Mouse (Mus musculus) 3T3-L1 (cell line): ENCODE results near the gene Agrp.

ENCODE experiments used
- DNase-seq: peaks from one replicate; pipeline ENCODE4 v3.0.0-alpha.2; 2015; ENCODE audit warnings: low read depth, low spot score

Agrp gene

DNA sequence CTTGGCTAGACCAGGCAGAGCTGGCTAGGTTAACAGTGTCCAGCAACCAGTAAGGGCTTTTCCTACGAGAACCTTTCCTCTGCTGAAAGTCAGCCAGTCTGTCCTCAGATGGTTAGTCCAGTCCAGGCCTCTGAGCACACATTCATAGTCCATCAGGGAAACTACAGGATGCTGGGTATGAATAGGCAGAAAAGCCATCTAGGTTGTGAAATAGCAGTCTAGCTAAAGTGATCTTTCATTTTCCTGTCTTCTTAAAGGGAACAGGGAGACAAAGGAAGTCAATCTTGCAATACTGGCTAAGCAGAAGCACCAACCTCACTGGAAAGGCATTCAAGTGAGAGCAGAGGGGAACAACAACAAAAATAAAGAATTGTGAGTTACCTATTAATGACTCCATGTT is 84.4 kb downstream of the Agrp start:
- no peak for DNase-seq

- DNase-seq: no peak
These were observed 85.2 kb downstream of the Agrp start for GRCm38 (mm10) chr8:105552032-105552431.

GRCm38 (mm10) chr8:105550083-105550482 is 87.1 kb downstream of the Agrp start:
- DNase-seq: no peak

GRCm38 (mm10) chr8:105549506-105549905 is 87.7 kb downstream of the Agrp start:
- DNase-seq: no peak

- peak; percentile 55 for DNase-seq
These were observed 90.5 kb downstream of the Agrp start for GRCm38 (mm10) chr8:105546384-105547350.

DNA sequence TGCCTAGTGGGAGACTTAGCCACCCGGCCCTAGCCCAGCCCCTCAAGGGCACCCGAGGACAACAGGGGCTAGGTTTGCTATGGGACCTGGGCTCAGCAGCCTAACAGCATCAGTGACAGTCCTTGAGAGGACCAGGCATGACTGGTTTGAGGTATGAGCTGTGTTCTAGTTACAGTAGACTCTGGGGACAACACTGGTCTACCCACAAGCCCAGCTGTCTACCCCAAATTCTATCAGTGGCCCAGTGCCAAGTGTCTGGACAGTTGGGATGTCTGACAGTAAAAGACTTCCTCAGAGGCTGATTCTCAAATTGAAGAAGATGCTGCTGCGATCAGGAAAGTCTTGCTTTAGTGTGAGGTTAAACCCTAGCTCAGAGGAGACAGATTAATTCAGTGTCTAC is 91.9 kb downstream of the Agrp start:
- no peak for DNase-seq

GRCm38 (mm10) chr8:105544544-105545205 is 92.5 kb downstream of the Agrp start:
- peak; percentile 45 for DNase-seq

DNA sequence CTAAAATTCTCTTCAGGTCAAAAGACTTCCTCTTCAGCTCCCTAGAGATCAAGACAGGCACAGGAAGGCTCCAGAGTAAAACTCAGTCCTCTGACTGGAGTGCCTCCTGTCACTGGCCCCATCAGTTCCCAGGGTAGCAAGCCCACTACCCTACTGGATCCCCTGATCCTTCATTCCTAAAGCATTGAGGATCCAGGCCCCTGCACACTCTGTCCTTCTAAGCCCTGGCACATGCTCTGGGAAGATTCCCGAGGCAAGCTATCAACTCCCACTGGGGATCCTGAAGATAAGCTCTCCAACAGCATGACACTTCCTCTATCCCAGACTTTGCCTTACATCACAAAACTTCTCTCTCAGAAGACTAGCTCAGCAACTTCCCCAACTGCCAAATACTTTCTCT is 93.5 kb downstream of the Agrp start:
- no peak for DNase-seq

DNA sequence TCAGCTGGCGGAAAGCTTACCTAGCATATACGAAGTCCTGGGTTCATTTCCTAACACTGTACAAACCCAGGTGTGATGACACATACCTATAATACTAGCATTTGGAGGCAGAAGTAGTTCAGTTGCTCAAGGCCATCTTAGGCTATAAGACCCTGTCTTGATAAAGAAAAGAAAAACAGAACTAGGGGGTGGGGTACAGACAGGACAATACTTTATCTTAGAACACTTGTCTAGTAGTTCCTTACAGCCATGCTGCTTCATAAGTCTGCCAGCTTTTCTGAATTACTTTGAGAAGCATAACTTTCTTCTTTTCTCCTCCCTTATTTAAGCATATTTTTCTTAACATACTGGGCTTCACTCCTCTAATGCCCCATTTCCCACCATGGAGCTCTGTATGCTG is 94.4 kb downstream of the Agrp start:
- no peak for DNase-seq

- no peak for DNase-seq
These were observed 95.0 kb downstream of the Agrp start for GRCm38 (mm10) chr8:105542032-105542656.

DNA sequence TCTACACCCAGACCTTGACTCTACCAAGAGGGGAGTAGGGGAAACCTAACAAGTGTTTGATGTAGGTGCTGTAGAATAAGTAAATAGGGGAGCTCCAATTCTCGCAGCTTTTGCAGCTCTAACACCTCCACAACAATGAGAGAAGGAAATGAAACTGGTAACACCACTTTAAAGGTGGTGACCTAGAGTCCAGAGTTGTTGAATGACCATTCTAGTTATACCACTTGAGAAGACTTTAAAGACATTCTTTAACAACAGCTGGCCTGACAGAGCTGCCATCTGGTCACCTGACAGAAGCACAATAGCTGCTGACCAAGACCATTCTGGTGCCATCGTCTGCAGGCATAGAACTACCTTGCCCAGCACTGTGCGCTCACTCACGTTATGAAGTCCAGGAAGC is 98.3 kb downstream of the Agrp start:
- DNase-seq: no peak

GRCm38 (mm10) chr8:105537011-105537677 is 100.0 kb downstream of the Agrp start:
- no peak for DNase-seq

- DNase-seq: no peak
These were observed 100.6 kb downstream of the Agrp start for GRCm38 (mm10) chr8:105536546-105536945.

DNA sequence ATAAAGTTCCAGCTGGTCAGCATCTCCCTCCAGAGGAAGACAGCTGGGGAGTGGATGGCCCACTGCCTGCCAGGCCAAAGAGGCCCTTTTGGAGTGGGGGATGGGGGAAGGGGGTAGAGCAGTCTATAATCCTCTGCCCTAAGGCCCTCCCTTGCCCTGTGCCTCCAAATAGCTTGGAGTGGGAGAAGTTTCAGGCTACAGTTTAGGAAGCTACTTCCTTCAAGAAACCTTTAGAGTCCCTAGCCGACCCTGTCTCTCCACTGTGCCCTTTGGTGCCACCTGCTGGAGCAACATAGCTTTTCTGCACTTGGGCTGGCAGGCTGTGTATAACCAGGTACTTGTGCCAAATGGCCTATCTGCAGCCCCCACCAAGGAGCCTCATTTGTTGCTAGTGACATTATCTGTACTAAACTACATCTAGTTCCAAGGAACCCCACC is 103.3 kb downstream of the Agrp start:
- peak; percentile 91 for DNase-seq

GRCm38 (mm10) chr8:105533439-105533838 is 103.8 kb downstream of the Agrp start:
- DNase-seq: no peak

DNA sequence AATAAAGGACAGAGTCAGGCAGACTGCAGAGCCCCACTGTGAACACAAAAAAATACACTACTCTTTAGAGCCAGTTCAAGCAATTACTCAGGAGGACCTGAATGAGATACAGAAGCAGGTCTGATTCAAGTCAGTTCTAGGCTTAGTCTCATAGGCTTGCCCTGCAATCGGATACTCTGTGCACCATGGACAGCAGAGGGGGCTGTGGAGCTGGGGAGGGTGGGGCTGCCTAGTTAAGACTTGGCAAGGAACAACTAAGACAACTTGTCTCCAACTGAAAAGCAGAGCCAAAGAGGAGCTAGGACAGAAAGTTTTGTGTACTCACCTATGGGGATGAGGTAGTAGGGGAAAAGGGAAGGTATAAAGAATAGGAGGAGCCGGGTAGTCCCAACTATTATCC is 105.4 kb downstream of the Agrp start:
- DNase-seq: peak; percentile 69

DNA sequence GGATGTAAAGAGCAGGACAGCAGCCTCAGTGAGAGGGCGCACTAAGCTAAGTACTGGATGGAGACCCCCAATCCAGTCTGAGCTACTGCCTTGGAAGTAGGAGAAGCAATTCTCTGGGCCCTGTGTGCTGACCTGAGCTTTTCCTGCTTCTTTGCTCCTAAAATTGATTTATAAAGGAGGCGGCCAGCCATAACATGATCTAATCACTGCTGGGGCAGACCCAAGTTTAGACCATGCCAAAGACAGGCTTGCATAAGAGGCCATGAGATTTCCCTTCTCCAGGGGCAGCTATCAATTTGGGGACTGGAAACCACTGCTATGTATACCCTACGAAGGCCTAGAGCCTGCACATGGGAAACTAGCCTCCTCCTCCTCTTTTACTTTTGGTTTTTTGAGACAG is 107.9 kb downstream of the Agrp start:
- no peak for DNase-seq

- no peak for DNase-seq
These were observed 109.0 kb downstream of the Agrp start for GRCm38 (mm10) chr8:105528206-105528605.

GRCm38 (mm10) chr8:105527110-105527509 is 110.1 kb downstream of the Agrp start:
- DNase-seq: peak; percentile 52

- no peak for DNase-seq
These were observed 114.3 kb downstream of the Agrp start for GRCm38 (mm10) chr8:105522890-105523289.

GRCm38 (mm10) chr8:105521995-105522769 is 115.0 kb downstream of the Agrp start:
- DNase-seq: no peak
